Mouse (Mus musculus) gastrocnemius, postnatal 4 days (tissue): Measurements from ENCODE around the gene Slc25a43. TPM values are rescaled to one million over a fixed set of nuclear protein-coding genes. Genes with fewer than 3 reads are reported as not detected.

Source experiments
- DNase-seq, 2 experiments: peaks; one replicate each; pipeline ENCODE4 v3.0.0; 2021 to 2022; ENCODE audit warnings: low spot score in 2 of 2, mixed read lengths in 2 of 2
- long read RNA-seq, 2 experiments: library from polyadenylated mRNA; stranded (forward); transcript quantifications; one replicate each; pipeline ENCODE4 v2.0.0; 2021
- total RNA-seq, 2 experiments: library from RNA; stranded (reverse); gene quantifications; 2 replicates each; pipeline ENCODE4 v1.2.3; 2021

Slc25a43 gene
- total RNA-seq = under 1 TPM; 0.25 to 0.36 TPM
- long read RNA-seq, experiment 1, partial matches to known transcripts = 0 of 1 reads
- long read RNA-seq, experiment 1, other reads (novel, unspliced or antisense) = 0 of 1 reads
- long read RNA-seq, experiment 2 = 0 reads

DNA sequence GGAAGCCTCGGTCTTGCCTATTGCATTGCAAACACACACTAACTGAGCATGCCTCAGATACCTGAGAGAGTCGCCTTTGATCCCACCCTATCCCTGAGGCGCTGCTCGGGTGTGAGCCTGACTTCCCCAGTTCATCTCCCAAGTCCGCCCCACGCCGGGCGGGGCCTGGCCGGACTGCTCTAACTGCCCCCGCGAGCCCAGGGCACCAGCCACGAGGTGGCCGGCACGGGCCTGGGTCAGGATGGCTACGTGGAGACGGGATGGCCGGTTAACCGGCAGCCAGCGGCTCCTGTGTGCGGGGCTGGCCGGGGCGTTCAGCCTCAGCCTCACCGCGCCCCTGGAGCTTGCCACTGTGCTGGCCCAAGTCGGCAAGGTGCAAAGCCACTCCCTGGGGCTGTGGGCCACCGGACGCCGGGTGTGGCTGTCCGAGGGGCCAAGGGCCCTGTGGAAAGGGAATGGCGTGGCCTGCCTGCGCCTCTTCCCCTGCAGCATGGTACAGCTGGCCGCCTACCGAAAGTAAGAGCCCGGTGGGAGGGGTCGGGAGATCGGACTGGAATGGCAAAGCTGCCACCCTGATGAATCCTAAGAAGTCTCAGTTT is at the start of gene Slc25a43:
Gene Slc25a43 (plus strand): TSS at position 157 of the 599 bp plus-strand sequence.
- peak in 1 of 2 experiments; percentile 9 for DNase-seq

DNA sequence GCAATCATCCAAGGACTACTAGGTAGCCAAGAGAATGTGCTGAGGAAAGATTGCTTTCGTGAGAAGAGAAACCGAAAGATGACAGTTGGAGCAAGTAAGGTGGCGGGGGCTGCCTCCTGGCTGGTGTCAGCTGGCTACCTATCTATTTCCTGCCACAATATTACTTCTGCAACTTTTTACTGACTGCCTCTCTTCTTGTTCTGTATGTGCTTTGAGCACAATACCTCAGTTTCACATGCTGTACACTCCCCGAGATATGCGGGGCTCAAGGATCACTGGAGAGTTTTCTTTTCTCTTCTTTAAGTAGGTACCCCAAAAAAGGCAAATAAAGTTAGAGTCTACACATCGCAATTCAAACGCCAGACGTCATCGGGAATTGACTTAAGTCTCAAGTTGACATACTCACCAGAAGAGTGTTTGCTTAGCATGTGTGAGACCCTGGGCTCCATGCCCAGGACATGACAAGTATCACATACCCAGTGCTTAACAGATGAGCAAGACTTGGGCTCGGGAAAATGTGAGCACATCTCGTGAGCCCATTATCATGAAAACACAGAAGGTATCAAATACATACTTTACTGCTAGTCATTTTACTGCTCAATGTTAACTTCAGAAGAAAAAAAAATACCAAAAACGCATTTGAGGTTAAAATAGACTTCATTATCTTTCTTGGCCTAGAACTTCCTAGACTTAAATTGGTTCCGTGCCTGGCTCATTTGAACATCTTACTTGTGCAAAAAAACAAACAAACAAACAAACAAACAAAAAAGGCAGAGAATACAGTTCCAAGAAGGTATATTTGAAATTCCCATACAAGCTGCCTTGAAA is 3.1 kb upstream of the Slc25a43 start:
- DNase-seq = no peak

DNA sequence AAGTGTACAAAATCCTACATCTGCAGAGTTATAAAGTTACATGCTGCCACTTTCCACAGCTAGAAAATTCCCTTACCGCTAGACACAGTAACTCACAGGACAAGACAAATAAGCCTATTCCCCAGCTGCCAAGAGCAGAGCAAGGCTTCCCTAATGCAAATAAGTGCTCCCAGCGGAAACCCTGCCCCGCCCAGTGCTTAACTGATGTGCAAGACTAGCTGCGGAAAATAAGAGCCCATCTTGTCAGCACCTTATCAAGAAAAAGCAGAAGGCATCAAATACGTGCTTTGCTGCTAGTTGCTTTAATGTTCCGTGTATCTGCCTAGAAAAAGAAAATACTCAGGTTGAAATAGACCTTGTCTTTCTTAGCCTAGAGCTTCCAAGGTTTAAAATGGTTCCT is 2.2 kb upstream of the Slc25a43 start:
- DNase-seq = no peak

DNA sequence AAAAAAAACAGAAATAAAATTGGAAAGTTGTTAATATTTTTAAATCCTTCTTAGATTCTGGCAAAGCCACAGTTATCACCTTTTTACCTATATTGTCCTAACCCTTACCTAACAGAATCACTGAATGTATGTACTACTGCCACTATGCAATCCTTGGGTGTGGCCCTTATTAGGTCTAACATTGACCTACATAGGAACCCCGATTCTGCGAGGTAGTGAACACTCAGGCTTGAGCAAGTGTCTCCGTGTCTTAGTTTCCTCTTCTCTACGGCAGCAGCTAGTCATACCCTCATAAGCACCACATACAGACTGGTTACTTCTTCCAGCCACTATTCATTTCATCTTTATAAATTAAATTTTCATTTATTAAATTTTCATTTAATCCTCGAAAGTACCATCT is 715 bp upstream of the Slc25a43 start:
- no peak for DNase-seq

DNA sequence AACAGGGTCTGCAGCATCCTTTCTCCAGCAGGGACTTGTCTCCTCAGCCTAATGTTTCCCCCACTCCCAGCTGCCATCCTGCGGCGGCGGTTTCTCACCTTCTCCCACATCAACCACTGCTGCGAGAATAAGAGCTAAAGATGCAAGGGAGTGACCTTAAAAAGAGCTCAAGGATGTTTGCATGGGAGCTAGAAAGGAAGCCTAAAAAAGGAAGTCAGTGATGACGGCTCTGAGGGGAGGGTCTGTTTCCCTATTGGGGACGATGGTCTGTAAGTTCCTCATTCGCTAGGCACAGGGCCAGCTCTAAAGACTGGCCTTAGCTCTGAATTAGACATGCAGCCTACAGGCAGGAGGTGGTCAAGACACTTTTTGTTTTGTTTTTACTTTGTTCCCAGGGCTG is 1.3 kb downstream of the Slc25a43 start:
- DNase-seq = no peak

DNA sequence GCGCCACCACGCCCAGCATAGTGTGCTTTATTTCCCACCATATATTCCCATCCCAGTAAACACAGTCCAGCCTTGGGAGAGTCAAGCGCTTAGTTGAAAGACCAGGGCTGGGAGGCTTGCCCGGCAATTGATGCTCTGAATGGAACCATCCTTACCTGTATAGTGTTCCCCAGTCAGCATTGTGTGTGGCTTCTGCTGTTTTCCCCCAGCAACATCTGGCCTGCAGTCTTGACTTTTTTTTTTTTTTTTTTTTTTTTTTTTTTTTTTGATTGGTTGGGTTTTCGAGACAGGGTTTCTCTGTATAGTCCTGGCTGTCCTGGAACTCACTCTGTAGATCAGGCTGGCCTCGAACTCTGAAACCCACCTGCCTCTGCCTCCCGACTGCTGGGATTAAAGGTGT is 1.9 kb downstream of the Slc25a43 start:
- no peak for DNase-seq

DNA sequence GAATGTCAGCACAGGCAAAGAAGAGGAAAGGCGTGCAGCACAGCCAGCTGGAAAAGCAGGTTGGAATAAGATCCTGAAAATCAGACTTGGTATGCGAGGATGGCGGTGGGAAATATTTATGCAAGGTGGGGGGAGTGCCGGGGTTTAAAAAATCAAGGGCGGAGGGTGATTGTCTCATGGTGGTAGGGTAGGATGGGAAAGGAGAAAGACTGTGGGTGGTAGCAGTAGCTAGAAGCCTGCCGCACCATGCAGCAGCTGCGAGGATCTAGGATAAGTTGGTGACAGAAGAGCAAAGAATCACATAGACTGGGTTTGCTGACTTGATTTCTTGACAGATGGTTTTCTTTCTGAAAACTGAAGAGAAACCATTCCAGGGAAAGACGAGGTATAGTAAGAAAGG is 3.3 kb downstream of the Slc25a43 start:
- DNase-seq = no peak

DNA sequence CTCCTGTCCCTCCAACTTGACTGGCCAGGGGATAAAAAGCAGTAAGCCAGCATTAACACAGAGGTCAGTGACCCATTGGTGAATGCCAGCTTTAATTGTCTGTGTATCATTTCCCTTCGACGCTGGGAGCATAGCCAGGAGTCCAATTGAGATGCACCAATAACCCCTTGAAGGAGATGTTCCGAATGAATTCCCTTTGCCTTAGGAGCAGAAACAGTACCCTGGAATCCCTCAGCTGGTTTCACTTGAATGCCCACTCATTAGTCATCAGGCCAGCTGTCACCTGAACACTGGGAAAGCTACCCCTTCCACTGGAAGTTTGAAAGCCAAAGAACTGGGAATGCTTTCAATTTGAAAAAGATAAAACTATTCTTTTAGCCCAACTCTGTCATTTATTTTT is 5.1 kb downstream of the Slc25a43 start:
- DNase-seq = no peak

DNA sequence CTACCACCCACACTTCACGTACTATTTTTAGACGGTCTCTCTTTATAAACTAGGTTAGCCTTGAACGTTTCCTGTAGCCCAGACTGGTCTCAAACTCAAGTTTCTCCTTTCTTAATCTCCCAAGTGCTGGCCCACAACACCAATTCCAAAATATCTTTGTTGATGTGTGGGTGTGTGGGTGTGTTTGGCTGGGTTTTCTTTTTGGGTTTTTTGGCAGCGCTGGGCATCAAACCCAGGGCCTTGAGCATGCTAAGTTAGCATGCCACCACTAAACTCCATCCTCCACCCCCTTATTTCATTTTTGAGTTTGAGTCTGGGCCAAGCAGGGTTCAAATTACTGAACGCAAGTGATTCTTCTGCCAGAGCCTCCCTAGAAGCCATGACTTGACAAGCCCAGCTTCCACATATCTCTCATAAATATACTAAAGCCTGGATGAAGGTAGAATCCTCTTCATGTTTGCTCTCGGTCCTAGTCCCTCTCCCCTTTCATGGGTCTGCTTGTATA is 5.9 kb downstream of the Slc25a43 start:
- no peak for DNase-seq

DNA sequence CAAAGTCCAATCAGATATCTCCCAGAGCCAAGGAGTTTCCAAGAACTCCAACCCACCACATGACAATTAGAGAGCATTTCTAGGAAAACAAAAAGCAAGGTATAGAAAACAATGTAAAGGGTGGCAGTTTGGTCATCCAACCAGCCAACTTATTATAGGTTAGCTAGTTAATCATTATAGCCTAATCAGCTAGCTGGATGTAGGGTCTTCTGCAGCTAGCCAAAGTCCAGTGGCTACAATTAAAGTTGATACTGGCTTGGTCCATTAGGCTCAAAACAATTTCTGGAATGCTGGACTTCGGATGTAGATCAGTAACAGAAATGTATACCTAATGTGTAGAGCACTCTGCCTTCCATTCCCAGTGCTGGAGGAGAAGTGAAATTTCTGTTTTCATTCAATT is 7.1 kb downstream of the Slc25a43 start:
- DNase-seq = no peak

DNA sequence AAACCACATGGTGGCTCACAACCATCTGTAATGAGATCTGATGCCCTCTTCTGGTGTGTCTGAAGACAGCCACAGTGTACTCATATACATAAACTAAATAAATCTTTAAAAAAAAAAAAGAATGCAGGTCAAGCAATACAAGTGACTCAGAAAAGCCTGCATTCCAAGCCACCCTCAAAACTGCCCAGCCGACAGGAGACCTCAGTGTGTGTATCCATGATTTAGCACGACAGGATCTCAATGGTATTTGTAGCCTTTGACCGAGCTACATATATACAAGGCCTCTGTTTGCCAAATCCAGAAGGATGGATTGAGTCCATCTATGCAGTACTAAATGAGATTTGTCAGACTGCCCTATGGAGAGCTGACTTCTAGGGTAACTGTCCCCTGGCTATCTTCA is 9.1 kb downstream of the Slc25a43 start:
- no peak for DNase-seq

DNA sequence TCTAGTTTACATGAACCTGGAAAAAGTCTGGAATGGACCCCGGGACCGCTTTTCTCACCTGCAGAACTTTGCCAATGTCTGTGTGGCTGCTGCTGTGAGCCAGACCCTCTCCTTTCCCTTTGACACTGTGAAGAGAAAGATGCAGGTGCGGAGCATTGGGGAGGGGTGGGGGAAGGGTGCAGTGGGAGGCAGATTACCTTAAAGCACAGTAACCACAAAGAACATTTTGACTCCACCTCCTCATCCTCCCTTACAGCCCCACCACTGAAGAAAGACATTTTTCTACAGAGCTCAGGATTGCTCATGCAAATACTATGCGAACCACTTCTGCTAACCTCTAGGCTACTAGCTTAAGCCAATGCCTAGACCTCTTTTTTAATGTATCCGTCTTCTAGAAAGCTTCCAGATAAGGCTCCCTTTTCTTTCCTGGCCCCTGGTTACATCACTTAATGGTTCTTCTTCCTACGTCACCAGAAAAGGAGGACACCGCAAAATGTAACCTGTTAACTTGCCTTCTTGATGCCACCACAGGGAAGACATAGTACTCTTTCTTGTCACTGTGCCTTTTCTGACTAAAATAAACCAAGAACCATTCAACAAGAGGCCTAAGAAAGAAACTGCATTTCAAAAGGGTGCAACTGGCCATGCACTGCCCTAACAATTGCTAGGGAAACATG is 14.5 kb downstream of the Slc25a43 start:
- DNase-seq = no peak

DNA sequence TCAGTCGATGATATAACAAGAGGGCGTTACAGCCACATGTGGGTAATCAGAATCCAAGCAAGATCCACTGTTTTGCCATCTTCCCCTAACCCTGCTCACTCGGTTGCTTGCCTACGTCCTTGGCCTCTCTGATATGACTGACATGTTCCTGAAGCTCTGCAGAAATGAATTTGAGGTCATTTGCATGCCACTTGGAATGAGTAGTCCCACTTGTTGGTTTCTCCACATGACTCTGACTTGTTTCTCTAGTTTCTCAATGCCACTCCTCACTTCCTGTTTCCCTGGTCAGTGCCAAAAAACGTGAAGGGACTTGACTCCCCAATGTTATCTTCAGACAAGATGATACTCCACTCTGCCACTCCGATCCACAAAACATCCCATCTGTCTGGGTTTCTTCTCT is 15.1 kb downstream of the Slc25a43 start:
- no peak for DNase-seq

DNA sequence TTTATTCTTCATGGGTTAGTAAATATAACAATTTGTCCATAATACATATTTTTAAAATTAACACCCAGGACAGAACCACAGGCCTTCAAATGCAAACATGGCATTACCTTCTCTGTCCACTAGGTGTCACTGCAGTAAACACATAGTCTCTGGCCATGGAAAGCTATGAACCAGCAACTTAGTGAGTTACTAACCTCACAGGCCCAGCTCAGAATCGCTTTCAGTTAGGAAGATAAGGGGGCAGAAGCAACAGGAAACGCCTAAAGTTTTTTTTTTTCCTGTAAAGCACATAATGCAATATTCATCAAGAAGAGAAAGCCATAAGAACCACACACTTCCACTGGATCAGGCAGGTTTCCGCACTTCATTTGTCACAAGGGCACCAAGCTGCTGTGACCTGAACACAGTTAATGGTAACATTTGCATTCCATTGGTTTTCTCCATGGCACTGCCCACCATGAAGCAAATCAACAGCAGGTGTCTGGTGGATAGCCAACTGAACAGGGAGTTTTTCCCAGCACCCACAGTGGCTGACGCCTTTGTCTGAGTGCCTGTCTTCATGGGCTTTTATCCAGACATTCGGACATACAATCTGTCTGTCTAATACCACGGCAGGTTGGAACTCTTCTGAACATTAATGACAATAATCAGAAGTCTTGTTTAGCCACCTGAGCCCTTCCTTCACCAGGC is 17.6 kb downstream of the Slc25a43 start:
- DNase-seq = peak in 1 of 2 experiments; percentile 13

DNA sequence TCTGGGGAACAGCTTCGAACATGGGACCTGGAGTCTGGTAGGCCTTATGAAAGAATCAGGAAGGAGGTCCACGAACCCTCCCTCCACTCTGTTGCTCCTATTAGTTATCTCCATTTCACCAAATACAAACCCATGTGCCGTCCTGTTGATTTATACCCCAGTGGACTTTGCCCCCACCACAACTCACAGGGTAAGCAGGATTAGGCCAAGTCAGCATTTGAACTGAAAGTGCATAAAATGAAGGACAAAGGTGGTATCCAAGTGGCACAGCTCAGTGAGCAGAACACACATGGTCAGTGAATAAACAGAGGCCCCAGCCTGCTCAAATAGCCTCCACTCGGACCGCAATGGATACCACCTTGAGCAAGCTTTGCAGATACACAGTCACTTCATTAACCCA is 18.8 kb downstream of the Slc25a43 start:
- no peak for DNase-seq

DNA sequence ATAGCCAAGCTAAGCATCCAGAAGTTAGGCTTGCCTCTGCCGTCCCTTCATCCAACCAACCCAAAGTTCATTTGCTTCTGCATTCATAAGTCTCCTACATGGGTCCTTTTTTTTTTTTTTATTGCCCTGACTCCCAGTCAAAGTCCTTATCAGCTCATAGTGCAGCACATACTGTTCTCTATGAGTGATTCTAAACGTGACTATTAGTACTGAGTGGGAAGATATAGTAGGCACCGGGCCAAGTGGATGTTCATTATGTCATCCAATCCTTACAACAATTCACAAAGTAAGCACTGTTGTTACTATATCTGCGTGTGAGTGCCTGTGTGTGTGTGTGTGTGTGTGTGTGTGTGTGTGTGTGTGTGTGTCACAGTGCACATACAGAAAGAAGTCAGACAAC is 19.4 kb downstream of the Slc25a43 start:
- no peak for DNase-seq

DNA sequence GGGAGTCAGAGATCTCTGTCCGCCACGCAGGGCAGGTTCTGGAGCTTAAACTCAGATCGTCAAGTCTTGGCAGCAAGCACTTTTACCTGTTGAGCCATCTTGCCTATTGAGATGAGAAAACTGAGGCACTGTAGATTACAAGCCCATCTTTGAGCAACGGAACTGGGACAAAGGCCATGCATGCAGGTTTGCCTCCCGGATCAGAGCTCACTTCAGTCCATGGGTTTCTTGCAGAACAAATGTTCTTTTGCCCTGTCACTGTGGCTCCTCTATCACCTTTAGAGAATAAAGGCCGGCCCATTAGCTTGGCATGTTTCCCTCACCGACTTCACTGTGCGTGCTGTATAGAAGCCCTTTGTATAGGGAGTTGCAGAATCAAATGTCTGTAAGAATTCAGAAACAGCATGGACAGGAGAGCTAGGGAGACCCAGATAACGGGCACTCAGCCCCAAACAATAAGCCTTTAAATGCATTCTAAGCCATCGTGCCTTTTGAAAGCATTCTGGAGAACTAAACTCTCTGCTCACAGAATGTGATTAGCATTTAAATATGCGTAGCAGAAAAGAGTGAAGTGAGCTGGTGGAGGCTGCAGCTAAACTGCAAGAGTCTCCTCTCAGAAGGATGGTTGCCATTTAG is 20.0 kb downstream of the Slc25a43 start:
- DNase-seq = no peak

DNA sequence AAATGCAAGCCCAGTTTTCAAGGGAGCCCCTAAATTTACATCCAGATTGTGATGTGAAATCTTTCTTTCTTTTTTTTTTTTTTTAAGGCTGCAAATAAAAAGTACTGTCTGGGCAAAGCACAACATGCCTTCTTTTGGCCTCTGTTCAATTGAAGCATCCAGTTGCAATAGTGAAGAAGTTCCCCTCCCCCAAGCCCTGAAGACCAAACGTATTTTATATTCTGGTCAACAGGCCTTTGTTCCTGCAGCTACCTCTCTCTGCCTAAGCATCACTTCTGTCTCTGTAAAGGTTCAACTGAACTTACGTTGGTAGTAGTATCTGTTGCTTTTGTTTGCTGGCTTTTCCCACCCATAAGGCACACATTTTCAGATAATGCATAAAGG is 20.5 kb downstream of the Slc25a43 start:
- no peak for DNase-seq

DNA sequence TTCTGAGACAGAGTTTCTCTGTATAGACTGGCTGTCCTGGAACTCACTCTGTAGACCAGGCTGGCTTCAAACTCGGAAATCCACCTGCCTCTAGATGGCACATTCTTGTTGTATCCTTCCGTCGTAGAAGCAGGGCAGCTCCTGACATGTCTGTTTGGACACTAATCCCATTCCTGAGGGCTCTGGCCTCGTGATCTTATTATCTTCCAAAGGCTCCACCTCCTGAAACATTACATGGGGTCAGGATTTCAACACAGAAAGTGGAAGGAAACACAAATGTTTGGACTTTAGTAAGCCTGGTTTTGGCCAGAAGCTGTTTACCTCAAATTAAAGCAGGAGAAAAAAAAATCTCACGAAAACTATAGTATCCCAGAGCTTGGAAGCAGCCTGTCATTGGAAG is 23.9 kb downstream of the Slc25a43 start:
- no peak for DNase-seq

DNA sequence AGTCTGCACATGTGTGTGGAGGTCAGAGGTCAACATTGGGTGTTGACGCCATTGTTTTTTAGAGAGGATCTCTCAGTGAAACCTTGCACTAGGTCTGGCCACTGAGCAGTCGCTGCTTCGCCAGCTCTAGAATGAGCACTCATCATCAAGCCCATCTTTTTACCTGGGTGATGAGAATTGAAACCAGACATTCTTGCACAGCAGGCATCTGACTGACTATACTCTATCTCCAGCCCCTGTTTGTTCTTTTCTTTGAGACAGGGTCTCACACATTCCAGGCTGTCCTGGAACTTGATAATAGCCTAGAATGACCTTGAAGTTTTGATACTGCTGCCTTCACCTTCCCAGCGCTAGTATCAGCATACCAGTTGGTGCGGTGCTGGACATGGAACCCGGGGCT is 29.1 kb downstream of the Slc25a43 start:
- DNase-seq = no peak

DNA sequence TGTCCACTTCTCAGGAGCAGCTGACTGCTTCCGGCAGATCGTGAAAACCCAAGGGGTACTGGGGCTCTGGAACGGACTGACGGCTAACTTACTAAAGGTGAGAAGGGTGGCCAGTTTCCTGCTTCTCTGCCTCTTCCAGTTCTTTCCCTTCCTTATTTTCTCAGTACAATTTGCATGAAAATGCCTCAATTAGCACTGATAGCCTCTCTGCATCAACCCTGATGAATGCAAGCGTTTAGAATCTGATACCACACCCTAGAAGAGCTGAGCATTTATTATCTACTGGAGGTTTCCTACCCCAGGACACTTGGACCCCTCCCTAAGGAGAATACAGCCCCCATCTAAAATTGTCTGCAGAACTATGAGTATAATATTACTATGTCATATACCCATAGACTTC is 32.1 kb downstream of the Slc25a43 start:
- DNase-seq = no peak
